Mouse (Mus musculus) right cerebral cortex, postnatal 4 days (tissue): Measurements from ENCODE around the gene Ttc7b.

Experiments used
- DNase-seq: peaks from one replicate; pipeline ENCODE4 v3.0.0-alpha.2; 2022

The Ttc7b gene

DNA sequence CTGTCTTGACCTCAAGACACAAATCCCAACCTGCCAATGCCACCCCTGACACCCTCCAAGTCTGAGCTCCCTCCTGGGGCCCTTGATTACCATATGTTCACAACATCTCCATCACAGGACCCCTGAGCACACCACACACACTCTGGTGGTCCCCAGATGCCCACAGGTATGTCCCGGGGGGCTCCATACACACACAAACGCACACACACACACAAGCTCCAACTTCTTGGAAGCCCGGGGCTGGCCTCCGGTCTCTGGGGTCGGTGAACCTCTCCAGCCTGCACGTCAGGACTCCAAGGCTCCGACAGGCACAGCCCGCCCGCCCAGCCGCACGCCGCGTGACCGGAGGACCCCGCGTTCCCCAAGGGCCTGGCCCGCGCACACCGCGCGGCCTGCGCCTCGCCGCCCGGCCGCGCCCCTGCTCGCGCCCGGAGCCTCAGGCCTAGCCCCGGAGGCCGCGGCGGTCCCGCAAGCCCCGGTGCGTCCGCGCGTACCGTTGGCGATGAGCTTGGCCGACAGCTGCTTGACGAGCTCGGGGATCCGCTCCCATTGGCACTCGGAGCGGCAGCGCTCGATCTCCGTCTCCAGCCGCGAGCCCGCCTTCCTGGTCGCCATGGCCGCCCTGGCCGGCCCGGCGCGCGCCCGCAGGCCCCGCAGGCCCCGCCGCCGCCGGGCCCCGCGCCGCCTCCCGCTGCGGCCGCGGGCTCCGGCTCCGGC lies 391 bp downstream of the Ttc7b start:
- DNase-seq: peak; percentile 57

DNA sequence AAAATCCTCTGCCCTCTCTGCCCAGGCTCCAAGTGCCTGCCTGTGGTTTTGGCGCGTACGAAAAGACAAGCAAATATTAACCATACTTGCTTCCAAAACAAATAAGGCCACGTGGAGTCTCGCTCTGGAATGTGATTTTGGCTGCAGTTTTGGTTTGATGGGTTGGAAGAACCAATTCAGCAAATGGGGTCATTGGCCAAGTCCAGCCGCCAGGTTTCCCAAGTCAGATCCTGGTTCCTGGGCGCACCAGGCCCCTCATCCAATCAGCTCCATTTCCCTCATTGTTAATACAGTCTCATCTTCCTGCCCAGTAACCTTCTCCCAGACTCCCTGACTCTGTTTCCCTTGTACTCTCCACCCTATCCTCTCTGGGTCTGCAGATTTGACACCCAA lies 946 bp downstream of the Ttc7b start:
- no peak for DNase-seq

DNA sequence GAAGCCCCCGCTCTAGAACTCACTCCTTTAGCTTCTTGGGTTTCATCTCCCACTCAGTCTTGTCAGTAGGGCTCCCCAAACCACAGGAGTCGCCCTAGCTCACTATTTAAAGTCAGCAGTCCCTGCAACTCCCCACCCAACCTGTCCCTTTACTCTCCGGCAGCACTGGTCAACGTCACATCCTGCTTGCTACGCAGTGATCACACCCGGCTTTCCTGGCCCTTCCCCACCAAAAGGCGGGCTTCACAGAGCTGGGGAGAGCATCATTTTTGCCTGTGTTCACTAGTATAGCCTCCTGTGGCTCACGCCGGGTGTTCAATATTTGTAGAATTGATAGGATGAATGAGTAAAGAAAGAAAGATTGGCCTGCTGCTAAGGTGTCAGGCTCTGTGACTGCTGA lies 3.3 kb downstream of the Ttc7b start:
- DNase-seq: no peak

GRCm38 (mm10) chr12:100516161-100516838 lies 4.3 kb downstream of the Ttc7b start:
- DNase-seq: no peak

- DNase-seq: no peak
These were observed 5.1 kb downstream of the Ttc7b start for GRCm38 (mm10) chr12:100515493-100515892.

- no peak for DNase-seq
These were observed 6.0 kb downstream of the Ttc7b start for GRCm38 (mm10) chr12:100514611-100515010.

GRCm38 (mm10) chr12:100513131-100513530 lies 7.5 kb downstream of the Ttc7b start:
- no peak for DNase-seq

- no peak for DNase-seq
These were observed 8.0 kb downstream of the Ttc7b start for GRCm38 (mm10) chr12:100512641-100513040.

DNA sequence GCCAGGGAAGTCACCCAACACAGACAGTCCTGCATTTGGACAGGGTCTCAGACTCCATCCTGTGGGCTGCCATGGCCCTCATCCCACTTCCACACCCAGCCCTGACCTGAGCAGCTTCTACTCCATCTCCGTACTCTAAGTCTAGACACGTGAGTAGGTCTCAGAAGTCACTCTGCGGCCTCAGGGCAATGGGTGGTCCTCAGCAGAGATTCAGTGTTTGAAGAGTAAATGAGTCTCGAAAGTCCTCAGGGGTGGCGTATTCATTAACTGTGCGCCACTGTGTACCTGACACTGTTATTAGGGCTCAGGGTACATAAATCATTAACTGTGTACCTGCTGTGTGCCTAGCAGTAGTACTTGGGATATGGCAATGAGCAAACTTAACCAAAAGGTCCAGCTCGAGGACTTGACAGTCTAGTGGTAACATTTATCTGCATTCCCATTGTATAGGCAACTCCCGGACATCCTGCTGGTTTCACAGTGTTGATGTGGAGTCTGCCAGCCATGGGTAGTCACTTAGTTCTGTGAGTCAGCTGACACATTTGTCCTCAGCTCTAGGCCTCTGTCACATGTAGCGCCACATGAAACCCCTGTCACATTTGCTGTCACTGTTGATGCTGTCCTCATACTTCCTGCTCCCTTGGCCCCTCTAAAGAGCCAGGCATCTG lies 10.9 kb downstream of the Ttc7b start:
- DNase-seq: no peak

- DNase-seq: no peak
These were observed 12.0 kb downstream of the Ttc7b start for GRCm38 (mm10) chr12:100508668-100509067.

- no peak for DNase-seq
These were observed 15.1 kb downstream of the Ttc7b start for GRCm38 (mm10) chr12:100505484-100505883.

GRCm38 (mm10) chr12:100504585-100504984 lies 16.0 kb downstream of the Ttc7b start:
- DNase-seq: no peak

DNA sequence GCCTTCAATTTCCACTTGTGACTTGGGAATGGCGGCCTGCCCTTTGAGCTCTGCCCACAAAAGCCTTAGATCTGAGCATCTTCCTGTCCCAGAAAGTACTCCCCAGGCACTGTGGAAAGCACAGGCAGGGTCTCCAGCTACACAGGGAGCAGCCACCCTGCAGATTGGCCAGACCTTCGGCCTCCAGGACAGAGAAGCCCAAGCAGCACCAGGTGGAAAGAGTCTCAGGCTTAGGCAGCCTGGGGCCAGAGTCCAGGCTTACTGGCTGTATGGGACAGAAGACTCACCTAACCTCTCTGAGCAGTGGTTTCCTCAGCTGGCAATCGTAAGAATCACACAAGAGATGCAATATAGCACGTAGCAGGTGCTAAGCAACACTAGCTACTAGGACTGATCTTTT lies 17.0 kb downstream of the Ttc7b start:
- DNase-seq: no peak

DNA sequence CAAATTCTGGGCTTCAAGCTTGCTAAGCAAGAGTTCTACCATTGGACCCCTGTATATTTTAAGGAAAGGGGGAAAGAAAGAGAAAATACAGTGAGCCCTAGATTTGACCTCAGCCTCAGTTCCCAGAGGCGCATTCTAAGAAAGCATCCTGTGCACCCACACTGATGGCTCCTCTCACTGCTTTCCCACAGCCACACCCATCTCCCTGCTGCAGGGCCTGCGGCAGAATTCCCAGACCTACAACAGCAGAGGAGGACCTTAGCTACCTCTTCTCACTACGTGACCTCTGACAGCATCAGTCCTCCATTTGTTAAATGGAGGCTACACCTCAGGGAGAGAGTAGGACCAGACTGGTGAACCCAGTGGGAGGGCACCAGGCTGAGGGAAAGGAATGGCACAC lies 18.1 kb downstream of the Ttc7b start:
- no peak for DNase-seq

- no peak for DNase-seq
These were observed 19.4 kb downstream of the Ttc7b start for GRCm38 (mm10) chr12:100501261-100501660.

- no peak for DNase-seq
These were observed 21.2 kb downstream of the Ttc7b start for GRCm38 (mm10) chr12:100499469-100499868.

DNA sequence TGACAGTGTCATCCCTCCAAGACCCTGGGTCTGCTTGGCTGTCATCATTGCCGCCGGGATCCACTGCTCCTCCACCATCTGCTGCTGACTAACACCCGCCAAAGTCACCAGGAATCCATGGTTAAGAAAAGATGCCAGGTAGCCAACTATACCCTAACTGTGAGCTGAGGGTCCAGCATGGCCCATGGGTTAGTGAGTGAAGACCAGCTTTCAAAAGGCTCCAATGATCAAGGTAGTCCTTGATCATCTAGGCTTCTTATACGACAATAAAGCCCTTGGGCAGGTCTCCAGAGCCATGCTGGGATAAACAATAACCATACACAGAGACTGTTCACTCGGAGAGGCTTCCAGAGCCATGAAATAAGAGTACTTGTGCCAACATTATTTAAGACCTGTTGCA lies 22.6 kb downstream of the Ttc7b start:
- DNase-seq: no peak

DNA sequence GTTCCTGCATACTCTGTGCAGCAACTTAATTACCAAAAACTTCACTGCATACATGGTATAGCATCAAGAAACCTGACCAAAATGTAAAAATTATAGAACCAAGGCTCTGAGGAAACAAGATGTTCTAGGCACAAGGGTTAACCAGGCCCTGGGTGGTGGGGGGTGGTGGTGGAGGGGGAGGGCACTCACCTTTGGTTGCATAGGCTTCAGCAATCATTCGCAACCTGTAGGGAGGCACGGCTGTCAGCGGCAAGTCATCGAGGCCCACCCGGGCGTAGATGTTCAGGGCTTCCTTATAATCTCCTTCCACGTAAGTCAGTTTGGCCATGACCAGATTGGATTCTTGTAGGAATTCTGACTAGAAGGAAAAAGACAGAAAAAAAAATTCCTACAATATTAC lies 25.5 kb downstream of the Ttc7b start:
- DNase-seq: no peak

DNA sequence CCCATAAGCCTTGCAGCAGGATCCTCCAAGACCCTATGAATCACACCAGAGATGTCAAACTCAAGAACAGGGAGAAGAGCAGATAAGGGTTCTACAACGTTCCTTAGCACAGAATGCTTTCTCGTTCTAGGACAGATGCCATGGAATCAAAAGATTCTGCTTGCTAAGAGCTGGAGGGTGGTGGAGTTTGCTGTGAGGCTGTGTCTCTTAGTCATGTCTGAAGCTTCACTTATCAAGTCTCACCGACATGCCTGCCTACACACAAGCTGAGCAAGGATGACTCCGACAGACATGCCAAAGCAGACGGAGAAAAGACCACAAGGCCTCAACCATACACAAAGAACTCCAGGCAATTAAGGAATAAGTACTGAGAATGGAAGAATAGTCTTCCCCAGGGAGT lies 27.4 kb downstream of the Ttc7b start:
- no peak for DNase-seq

- DNase-seq: no peak
These were observed 27.9 kb downstream of the Ttc7b start for GRCm38 (mm10) chr12:100492676-100493075.

GRCm38 (mm10) chr12:100491967-100492611 lies 28.5 kb downstream of the Ttc7b start:
- no peak for DNase-seq

GRCm38 (mm10) chr12:100489799-100490198 lies 30.8 kb downstream of the Ttc7b start:
- DNase-seq: no peak

DNA sequence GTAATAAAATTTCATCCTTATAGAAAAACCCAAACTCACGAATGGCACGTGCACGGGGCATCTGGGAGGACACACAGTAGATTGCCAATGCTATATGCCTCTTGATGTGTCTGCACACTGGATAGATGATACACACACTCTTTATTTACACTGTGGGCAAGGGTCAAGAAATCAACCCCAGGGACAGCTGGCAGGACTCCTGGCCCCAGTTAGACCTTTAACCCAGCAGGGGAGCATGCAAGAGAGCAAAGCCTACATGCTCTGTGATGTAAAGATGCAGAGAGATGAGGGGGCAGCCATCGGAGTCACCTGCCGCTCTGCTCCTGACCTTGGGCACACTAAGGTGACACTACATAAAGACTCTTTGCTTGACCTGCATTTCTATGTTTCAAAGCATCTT lies 32.3 kb downstream of the Ttc7b start:
- no peak for DNase-seq

DNA sequence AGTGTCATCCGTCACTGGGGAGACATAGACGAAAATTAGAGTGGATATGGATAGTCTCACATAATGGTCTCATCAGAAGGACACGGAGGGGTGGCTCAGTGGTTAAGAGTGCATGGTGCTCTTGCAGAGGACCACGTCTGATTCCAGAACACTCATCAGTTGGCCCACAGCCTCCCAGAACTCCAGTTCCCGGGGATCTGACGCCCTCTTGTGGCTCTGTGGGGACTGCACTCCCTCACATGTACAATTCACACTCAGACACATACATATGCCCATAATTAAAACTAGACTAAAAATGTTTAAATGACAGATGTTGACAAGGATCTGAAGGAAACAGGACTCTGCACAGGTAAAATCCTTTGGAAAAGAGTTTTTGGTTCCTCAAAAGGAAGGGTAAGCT lies 34.4 kb downstream of the Ttc7b start:
- DNase-seq: peak; percentile 42
